Mouse (Mus musculus) heart, adult 18-20 months (tissue): ENCODE data around the gene Acaa1a. TPM values are rescaled to one million over a fixed set of nuclear protein-coding genes. Genes with fewer than 3 reads are reported as not detected.

ENCODE experiments used
- DNase-seq, 2 experiments: peaks; one replicate each; pipeline ENCODE4 v3.0.0; 2021 to 2022; ENCODE audit warnings: mixed read lengths in 1 of 2
- long read RNA-seq, 2 experiments: library from polyadenylated mRNA; stranded (forward); transcript quantifications; one replicate each; pipeline ENCODE4 v2.0.0; 2021
- total RNA-seq, 2 experiments: library from RNA; stranded (reverse); gene quantifications; 2 replicates each; pipeline ENCODE4 v1.2.3; 2021

The Acaa1a gene
- 10 to 100 TPM; 77.1 to 85.3 TPM for total RNA-seq
- long read RNA-seq, experiment 1, transcript Acaa1a-201 (12 exons, 1,762 nt), result major isoform, 113 of 151 reads
- long read RNA-seq, experiment 1, partial matches to known transcripts, result 18 of 151 reads
- long read RNA-seq, experiment 1, other reads (novel, unspliced or antisense), result 20 of 151 reads
- long read RNA-seq, experiment 2, transcript Acaa1a-201 (12 exons, 1,762 nt), result major isoform, 53 of 78 reads
- long read RNA-seq, experiment 2, partial matches to known transcripts, result 19 of 78 reads
- long read RNA-seq, experiment 2, other reads (novel, unspliced or antisense), result 6 of 78 reads

- peak; percentile 88 to 89 for DNase-seq
Measured at GRCm38 (mm10) chr9:119339558-119340211, at the start of gene Acaa1a. Gene Acaa1a (plus strand): TSS chr9:119339676.

DNA sequence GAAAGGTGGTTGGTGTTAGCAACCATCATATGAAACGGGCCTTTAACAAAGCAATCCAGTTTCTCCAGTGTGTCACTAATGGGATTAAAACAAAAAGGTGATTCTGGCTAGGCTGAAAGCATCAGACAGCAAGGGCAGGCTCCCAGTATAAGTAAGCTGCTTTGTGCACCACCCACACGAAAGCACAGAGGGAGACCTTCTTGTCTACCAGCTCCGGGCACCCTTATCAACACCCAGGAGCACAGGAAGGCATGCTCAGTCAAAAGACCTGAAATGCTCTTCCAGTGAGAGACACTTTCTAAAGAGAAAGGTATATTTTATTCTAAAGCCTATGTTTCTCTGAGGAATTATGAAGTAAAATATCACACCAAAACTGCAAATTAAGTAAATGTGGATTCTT, 48.7 kb upstream of the Acaa1a start:
- DNase-seq, result no peak

DNA sequence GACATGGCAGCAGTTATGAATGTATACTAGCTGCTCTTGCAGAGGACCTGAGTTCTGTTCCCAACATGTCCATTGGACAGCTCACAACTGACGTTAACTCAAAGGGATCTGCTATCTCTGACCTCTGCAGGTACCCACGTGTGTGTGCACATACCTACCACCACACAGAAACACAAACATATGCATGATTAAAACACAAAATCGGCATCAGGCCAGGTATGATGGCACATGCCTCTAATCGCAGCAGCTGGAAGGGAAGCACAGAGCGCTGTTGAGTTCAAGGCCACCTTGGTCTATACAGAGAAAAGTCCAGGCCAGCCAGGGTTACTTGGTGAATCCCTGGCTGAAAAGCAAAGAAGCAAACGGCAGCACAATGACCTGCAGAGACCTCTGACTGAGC, 41.8 kb upstream of the Acaa1a start:
- DNase-seq, result no peak

- no peak for DNase-seq
Measured at GRCm38 (mm10) chr9:119298563-119298962, 40.9 kb upstream of the Acaa1a start.

- DNase-seq, result no peak
Measured at GRCm38 (mm10) chr9:119305863-119306262, 33.6 kb upstream of the Acaa1a start.

DNA sequence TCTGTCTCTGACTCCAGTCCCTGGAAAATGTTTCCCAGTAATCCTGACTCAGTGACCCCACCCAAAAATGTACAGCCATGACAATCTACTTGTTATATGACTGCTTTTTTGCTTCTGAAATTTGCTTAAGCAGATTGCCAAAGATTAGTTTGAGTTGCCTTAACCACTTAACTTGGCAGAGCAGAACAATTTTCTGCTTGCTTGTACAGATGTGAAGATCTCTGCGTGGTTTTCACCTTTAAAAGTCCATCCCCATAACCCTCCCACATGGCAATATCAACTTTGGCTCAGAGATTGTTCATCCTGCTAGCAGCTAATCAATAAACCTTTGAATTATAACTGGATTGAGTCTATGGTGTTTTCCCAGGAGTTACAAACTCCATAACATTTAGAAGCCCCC, 30.4 kb upstream of the Acaa1a start:
- no peak for DNase-seq

DNA sequence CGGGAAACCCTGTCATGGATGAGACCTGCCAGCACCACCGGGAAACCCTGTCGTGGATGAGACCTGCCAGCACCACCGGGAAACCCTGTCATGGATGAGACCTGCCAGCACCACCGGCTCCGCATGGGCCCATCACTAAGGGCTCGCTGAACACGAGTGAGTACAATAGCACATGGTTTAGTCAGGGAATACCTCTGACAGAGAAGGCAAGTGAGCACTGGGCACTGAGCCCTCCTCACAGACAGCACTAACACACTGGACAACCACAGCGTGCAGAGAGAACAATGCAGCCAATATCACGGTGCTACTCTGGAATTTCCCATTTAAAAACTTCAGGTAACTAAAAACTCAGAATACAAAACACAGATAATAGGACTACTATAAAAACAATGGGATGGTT, 26.4 kb upstream of the Acaa1a start:
- DNase-seq, result no peak

DNA sequence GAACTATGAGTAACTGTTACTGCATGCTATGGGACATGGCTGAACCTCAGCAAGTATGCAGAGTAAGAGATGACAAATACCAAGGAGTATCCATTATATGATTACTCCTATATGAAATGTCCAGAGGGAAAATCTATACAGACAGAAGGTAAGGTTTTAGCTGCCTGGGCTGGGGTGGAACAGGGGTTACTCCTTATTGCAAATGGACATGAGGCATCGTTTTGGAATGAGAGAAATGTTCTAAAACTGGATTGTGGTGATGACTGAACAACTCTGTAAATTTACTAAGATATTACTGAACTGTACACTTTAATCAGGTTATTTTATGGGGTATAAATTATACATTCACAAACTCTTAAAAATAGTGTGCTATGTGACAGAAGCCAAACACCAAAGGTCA, 20.6 kb upstream of the Acaa1a start:
- DNase-seq, result no peak

DNA sequence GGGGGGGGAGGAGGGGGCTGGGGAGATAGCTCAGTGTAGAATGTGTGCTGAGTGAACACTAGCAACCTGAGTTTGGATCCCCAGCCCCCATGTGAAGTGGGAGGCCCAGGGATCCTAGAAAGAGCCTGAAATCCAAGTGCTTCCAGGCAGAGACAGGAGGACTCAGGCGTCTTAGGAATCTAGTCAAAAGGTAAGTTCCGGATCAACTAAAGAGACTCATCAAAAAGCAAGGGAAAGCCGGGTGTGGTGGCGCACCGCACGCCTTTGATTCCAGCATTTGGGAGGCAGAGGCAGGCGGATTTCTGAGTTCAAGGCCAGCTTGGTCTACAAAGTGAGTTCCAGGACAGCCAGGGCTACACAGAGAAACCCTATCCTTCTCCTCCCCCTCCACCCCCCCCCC, 19.0 kb upstream of the Acaa1a start:
- DNase-seq, result no peak

DNA sequence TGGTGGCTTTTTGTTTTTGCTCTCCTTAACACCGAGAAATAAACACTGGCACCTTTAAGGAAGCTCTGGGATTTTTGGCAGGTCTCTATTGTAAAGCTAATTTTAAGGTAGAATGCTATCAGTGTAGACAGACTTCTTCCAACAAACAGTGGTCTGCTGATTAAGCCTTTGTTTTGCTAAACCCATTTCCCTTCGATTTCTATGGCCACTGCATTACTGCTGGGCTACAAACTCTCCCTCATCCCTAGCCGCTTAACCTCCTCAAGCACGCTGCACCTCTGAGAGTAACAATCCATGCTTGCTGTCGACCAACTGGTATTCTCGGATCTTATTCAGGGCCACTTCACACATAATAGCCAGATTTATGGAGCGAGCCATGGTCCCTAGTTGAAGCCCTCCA, 18.5 kb upstream of the Acaa1a start:
- DNase-seq, result no peak

GRCm38 (mm10) chr9:119321392-119322229, 17.9 kb upstream of the Acaa1a start:
- DNase-seq, result peak in 1 of 2 experiments; percentile 33

DNA sequence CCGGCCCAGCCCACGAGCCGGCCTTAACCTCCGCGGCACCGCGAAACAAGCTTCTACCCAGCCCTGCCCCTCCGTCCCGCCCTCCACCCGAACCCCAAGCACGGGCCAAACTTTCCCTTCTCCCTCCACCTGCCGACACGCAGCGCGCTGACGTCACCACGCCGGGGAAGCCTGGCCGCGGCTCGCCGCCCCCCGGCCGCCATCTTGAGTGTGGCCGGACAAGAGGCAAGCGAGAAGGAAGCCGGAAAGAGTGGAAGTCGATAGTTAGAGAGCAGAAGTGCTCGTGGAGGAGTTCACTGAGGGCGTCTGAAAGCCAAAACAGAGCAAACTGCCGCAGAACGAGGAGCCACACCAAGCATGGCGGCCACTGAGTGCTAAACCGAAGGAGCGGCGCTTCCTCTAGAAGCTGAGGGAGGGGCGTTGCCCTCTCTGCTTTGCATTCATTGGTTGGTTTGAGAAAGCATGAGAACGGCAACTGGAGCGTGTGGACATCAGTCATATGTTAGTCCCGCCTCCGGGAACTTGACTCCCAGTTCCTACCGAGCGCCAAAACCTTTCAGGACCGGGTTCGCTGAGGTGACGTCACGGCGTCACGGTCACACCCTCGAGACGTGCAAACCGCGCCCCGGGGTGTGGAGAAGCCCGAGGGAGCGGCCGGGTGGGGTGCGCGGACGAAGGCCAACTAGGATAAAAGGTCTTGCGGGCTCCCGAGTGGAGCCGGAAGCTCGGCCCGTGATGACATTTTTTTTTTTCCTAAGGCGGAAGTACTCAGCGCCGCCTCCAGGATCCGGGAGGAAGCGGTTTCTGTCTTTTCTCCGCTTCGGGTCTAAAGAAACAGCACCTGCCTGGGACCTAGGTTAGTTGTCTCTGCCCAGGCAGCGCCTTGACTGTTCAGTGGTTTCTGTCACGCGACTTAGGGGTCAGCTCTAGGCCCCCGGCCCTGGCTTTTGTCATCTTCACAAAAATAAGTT, 16.9 kb upstream of the Acaa1a start, which contains the start of gene Oxsr1:
Gene Oxsr1, minus strand, starts transcription at position 139 of the 971 bp plus-strand sequence.
- DNase-seq, result peak; percentile 100

GRCm38 (mm10) chr9:119323260-119323645, 16.2 kb upstream of the Acaa1a start:
- DNase-seq, result no peak

DNA sequence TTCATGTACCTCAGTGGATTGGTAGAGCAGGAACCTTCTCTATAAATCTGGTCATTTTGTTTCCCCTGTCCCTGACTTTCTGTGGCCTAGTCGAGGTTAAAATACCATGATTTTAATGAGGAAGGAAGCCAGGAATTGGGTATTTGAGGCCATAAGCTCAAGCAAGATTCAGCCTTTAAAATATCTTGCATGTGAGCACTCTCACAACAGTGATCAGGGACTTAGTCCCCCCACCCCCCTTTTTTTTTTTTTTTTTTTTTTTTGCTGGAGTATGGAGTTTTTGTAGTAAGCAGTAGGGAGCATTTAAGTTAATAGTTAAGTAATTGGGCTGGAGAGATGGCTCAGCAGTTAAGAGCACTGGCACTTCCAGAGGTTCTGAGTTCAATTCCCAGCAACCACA, 15.3 kb upstream of the Acaa1a start:
- no peak for DNase-seq

DNA sequence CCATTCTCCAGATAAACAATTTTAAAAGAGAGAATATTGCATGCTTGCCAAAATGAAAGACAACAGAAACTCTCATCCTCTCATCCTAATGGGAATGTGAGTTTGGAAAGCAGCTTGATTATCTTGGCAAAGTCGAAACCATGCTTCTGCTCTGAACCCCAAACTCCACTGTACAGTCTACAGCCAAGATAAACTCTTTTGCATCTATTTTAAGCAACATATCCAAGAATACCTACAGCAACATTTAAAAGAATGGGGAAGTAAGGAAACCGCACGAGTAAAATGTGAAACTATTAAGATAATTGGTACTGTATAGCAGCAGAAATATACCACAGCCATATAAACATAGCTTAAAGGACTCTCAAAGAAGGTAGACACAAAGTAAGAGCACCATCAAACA, 11.0 kb upstream of the Acaa1a start:
- no peak for DNase-seq

DNA sequence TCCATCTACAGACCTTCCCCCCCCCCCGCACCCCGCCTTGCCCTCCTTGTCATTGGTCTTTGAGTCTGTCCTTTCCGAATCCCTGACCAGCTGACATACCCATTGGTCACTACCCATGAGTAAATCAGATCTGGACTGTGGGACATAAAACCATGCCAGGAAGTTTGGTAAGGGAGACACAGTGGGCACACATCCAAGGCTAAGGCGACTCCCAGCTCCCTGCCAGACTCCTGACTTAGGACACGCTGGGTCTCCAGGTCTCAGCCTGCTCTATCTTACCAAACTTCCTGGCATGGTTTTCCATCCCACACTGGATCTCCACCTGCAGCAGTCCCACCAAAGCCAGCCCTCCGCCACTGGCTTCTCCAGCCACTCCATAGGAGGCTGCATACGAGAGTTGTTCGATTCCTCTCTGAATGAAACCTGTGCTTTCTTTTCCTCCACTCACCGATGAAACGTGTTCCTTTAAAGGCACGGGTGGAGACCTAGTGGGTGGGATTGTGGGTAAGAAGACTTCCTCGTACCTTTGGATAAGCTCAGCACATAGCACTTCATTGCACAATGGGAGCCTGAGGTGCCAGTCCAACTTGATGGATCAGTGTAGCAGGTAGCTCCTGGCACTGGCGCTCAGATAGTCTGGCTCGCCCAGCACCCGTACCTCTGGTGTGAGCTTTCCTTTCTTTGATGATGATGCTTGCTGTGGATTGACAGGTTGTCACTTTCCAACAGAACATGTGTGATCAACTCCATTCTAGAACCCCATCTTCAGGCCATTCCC, 9.1 kb upstream of the Acaa1a start:
- no peak for DNase-seq

- peak; percentile 80 to 88 for DNase-seq
Measured at GRCm38 (mm10) chr9:119334324-119334723, 5.2 kb upstream of the Acaa1a start.

GRCm38 (mm10) chr9:119334834-119335233, 4.6 kb upstream of the Acaa1a start:
- no peak for DNase-seq

- no peak for DNase-seq
Measured at GRCm38 (mm10) chr9:119335571-119335970, 3.9 kb upstream of the Acaa1a start.

DNA sequence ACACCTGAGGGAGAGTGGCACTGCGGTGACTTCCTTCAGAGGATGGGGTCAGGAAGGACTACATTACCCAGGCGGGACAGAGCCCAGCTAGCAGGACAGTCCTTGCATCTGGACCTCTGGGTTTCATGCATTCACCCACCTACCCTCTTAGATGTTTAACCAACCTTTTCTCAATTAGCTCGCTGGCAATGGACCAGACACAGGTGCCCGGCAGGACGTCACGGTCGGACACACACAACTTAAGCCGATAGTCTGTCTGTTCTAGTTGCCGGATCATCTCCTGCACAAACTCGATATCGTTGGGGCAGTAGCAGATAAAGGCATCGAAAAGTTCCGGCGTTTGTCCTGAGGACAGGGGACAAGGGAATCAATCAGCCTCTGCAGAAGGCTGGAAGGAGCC, 1.6 kb upstream of the Acaa1a start:
- DNase-seq, result no peak

DNA sequence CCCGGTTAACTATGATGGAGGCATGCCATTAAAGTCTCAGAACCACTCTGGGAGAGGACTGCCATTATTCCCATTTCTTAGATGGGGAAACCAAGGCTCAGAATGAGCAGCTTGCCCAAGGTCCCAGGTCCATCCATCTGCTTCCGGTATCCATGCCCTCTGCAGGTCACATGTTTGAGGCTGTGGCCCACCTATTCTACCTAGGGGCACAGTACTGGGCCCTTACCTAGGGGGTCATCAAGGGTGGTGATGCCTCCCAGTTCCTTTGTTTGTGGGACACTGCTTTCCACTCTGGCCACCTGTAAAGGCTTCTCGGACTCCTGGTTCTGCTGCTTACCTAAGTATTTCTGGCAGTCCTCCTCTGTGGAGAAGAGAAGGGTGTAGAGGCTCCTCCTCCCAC, 1.1 kb upstream of the Acaa1a start:
- DNase-seq, result no peak
